Mouse (Mus musculus): ENCODE measurements at regions not wholly inside any gene's neighbourhood (a gene's known extent, or its start where the extent isn't known, plus 50 kb on each side); places are given as distances from the start of the nearest gene placed in this dataset.

DNA sequence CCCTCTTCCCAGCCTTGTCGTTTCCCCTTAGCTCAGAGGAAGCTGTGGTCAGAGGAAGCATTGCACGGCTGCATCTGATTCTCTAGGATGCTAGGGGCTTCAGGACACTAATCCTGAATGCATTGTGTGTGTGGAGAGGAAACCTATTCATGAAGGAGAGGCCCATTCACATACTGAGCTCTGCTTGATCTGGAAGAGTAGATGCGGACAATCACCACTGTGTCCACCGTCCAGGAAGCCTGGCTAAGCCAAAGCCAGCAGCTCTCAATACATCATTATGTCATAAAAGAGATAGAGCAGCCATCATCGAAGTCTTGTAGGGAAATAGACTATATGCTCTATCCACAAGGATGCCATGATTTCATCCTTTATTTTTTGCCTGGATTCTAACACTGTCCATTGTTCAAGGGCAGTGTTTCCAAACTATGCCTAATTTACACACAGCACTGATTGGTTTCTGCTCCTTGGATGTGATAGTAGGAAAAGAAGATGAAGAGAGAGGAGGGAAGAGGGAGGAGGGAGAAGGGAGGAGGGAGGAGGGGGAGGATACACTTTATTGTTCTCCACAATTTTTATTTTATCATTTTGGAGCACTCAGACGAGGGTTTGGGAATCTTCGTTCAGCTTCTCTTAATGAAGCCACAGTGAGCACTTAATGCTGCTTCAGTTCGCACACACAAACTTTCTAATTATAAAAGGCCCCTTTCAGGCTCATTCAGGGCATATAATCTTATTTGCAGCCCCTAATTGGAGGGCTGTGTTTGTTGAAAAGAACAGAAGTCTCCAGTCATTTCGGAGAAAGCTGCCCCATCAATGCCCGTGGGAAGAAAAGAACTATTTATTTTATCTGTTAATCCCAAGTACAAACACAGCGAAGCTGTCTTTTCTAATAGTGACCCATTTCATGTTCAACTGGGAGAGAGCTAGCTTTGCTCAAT lies 195.0 kb downstream of the Pdgfra start:
- H3K36me3 ChIP-seq = no peaks in the 10 kb centered on the region
- H3K9me3 ChIP-seq = no peaks in the 10 kb centered on the region; the same call in 1 of the 2 replicates
- WGBS = 7% methylated on average over 11 of the region's 11 CpGs
- no peak overlapping the region for H3K4me2 ChIP-seq (replicated peaks)
- no peak overlapping the region for H3K4me3 ChIP-seq
- peaks cover 80% of the 10 kb centered on the region for H3K27me3 ChIP-seq
- no peak overlapping the region for H3K9ac ChIP-seq (replicated peaks)
- peak; percentile 70 for ATAC-seq (ENCODE audit: low FRiP score, low read depth)
- H3K27ac ChIP-seq (replicated peaks) = peak overlapping the region; percentile 27; the same call in 1 of the 2 replicates
- peaks cover 15% of the 10 kb centered on the region for H3K4me1 ChIP-seq

GRCm38 (mm10) chr5:75347774-75348116 lies 195.7 kb downstream of the Pdgfra start:
- Histone ChIP-seq H3K9ac (replicated peaks) (no peak overlapping the region), H3K27ac (replicated peaks) (no peak overlapping the region), H3K4me2 (replicated peaks) (no peak overlapping the region), H3K9me3 (no peaks in the 10 kb centered on the region; the same call in 1 of the 2 replicates), H3K4me1 (peaks cover 15% of the 10 kb centered on the region), H3K27me3 (peaks cover 80% of the 10 kb centered on the region), H3K4me3 (no peak overlapping the region), H3K36me3 (no peaks in the 10 kb centered on the region)
- peak; percentile 27; the same call in 1 of the 2 replicates for ATAC-seq (ENCODE audit: low FRiP score, low read depth)
- WGBS = 24% methylated on average over 5 of the region's 5 CpGs

- H3K9me3 ChIP-seq = no peaks in the 10 kb centered on the region
- ATAC-seq (ENCODE audit: low FRiP score, low read depth) = no peak
- H3K4me1 ChIP-seq = no peaks in the 10 kb centered on the region
- no peak overlapping the region for H3K4me2 ChIP-seq (replicated peaks)
- 55% methylated on average over 1 of the region's 1 CpGs for WGBS
- H3K4me3 ChIP-seq = no peak overlapping the region
- no peak overlapping the region for H3K9ac ChIP-seq (replicated peaks)
- H3K27ac ChIP-seq (replicated peaks) = no peak overlapping the region
- H3K36me3 ChIP-seq = no peaks in the 10 kb centered on the region
- H3K27me3 ChIP-seq = peaks cover 45% of the 10 kb centered on the region
Measured at GRCm38 (mm10) chr5:75355266-75355665, 203.2 kb downstream of the Pdgfra start.

GRCm38 (mm10) chr5:75358869-75359268 lies 206.8 kb downstream of the Pdgfra start:
- Histone ChIP-seq H3K9me3 (no peaks in the 10 kb centered on the region), H3K9ac (replicated peaks) (no peak overlapping the region), H3K4me3 (no peak overlapping the region), H3K4me2 (replicated peaks) (no peak overlapping the region), H3K27ac (replicated peaks) (no peak overlapping the region), H3K36me3 (no peaks in the 10 kb centered on the region), H3K4me1 (no peaks in the 10 kb centered on the region), H3K27me3 (peaks cover 17% of the 10 kb centered on the region)
- no peak for ATAC-seq (ENCODE audit: low FRiP score, low read depth)
- WGBS = 86% methylated on average over 5 of the region's 5 CpGs

GRCm38 (mm10) chr5:75363832-75364231 lies 210.9 kb upstream of the Kit start:
- Histone ChIP-seq H3K36me3 (no peaks in the 10 kb centered on the region), H3K9me3 (no peaks in the 10 kb centered on the region), H3K27me3 (0 out of 2 replicates have a peak, but pooled peaks cover 7% of the 10 kb centered on the region), H3K27ac (replicated peaks) (no peak overlapping the region), H3K4me1 (no peaks in the 10 kb centered on the region), H3K4me3 (no peak overlapping the region), H3K9ac (replicated peaks) (no peak overlapping the region), H3K4me2 (replicated peaks) (no peak overlapping the region)
- no peak for ATAC-seq (ENCODE audit: low FRiP score, low read depth)
- 93% methylated on average over 6 of the region's 6 CpGs for WGBS

GRCm38 (mm10) chr5:75367282-75367681 lies 207.4 kb upstream of the Kit start:
- Histone ChIP-seq H3K36me3 (no peaks in the 10 kb centered on the region), H3K4me3 (no peak overlapping the region), H3K27me3 (0 out of 2 replicates have a peak, but pooled peaks cover 7% of the 10 kb centered on the region), H3K4me2 (replicated peaks) (no peak overlapping the region), H3K9me3 (no peaks in the 10 kb centered on the region), H3K27ac (replicated peaks) (no peak overlapping the region), H3K4me1 (no peaks in the 10 kb centered on the region), H3K9ac (replicated peaks) (no peak overlapping the region)
- no peak for ATAC-seq (ENCODE audit: low FRiP score, low read depth)
- 80% methylated on average over 5 of the region's 5 CpGs for WGBS

DNA sequence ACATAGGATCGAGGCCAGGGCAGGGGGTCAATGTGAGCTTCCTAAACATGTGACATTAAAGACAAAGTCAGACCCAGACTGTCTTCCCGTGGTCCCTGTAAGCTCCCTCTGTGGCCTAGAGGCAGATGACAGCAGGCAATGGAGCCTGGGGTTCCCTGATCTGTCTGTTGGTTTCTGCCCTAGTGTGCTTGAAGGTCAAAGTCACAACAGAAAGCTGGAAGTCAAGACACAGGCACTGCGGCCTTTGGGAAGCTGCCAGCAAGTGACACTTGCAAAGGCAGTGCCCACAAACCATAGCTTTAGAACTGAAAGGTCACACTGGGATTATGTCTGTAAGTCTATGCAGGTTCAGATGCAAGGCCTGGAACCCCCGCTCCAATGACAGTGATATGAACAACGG lies 206.0 kb upstream of the Kit start:
- Histone ChIP-seq H3K9ac (replicated peaks) (no peak overlapping the region), H3K4me3 (no peak overlapping the region), H3K9me3 (no peaks in the 10 kb centered on the region), H3K27ac (replicated peaks) (no peak overlapping the region), H3K27me3 (0 out of 2 replicates have a peak, but pooled peaks cover 7% of the 10 kb centered on the region), H3K36me3 (no peaks in the 10 kb centered on the region), H3K4me2 (replicated peaks) (no peak overlapping the region), H3K4me1 (no peaks in the 10 kb centered on the region)
- no peak for ATAC-seq (ENCODE audit: low FRiP score, low read depth)
- WGBS = 92% methylated on average over 5 of the region's 5 CpGs

GRCm38 (mm10) chr5:75372849-75373248 lies 201.9 kb upstream of the Kit start:
- Histone ChIP-seq H3K4me3 (no peak overlapping the region), H3K4me1 (peaks cover 8% of the 10 kb centered on the region; the same call in 1 of the 2 replicates), H3K36me3 (no peaks in the 10 kb centered on the region), H3K27me3 (peaks cover 6% of the 10 kb centered on the region; the same call in 1 of the 2 replicates), H3K9me3 (no peaks in the 10 kb centered on the region), H3K4me2 (replicated peaks) (no peak overlapping the region), H3K9ac (replicated peaks) (no peak overlapping the region), H3K27ac (replicated peaks) (no peak overlapping the region)
- ATAC-seq (ENCODE audit: low FRiP score, low read depth) = no peak
- WGBS = 72% methylated on average over 3 of the region's 3 CpGs

GRCm38 (mm10) chr5:75377311-75378300 lies 197.1 kb upstream of the Kit start:
- H3K4me3 ChIP-seq = no peak overlapping the region
- 51% methylated on average over 19 of the region's 19 CpGs for WGBS
- H3K4me2 ChIP-seq (replicated peaks) = peak overlapping the region; percentile 16
- H3K36me3 ChIP-seq = no peaks in the 10 kb centered on the region
- peaks cover 7% of the 10 kb centered on the region; the same call in 1 of the 2 replicates for H3K27me3 ChIP-seq
- no peaks in the 10 kb centered on the region for H3K9me3 ChIP-seq
- H3K27ac ChIP-seq (replicated peaks) = no peak overlapping the region; the same call in 1 of the 2 replicates
- peaks cover 8% of the 10 kb centered on the region; the same call in 1 of the 2 replicates for H3K4me1 ChIP-seq
- ATAC-seq (ENCODE audit: low FRiP score, low read depth) = no peak
- H3K9ac ChIP-seq (replicated peaks) = no peak overlapping the region

- Histone ChIP-seq H3K27ac (replicated peaks) (no peak overlapping the region), H3K9me3 (no peaks in the 10 kb centered on the region), H3K27me3 (peaks cover 12% of the 10 kb centered on the region; the same call in 1 of the 2 replicates), H3K4me2 (replicated peaks) (no peak overlapping the region), H3K9ac (replicated peaks) (no peak overlapping the region), H3K36me3 (no peaks in the 10 kb centered on the region), H3K4me3 (no peak overlapping the region), H3K4me1 (peaks cover 8% of the 10 kb centered on the region; the same call in 1 of the 2 replicates)
- 67% methylated on average over 2 of the region's 2 CpGs for WGBS
- ATAC-seq (ENCODE audit: low FRiP score, low read depth) = no peak
Measured at GRCm38 (mm10) chr5:75378655-75379054, 196.1 kb upstream of the Kit start.

- Histone ChIP-seq H3K9ac (replicated peaks) (no peak overlapping the region), H3K36me3 (no peaks in the 10 kb centered on the region), H3K4me2 (replicated peaks) (no peak overlapping the region), H3K27ac (replicated peaks) (no peak overlapping the region), H3K27me3 (peaks cover 9% of the 10 kb centered on the region; the same call in 1 of the 2 replicates), H3K4me3 (no peak overlapping the region), H3K4me1 (peaks cover 8% of the 10 kb centered on the region; the same call in 1 of the 2 replicates), H3K9me3 (no peaks in the 10 kb centered on the region)
- no peak for ATAC-seq (ENCODE audit: low FRiP score, low read depth)
- WGBS = 65% methylated on average over 1 of the region's 1 CpGs
Measured at GRCm38 (mm10) chr5:75380340-75380739, 194.4 kb upstream of the Kit start.

Measured in midbrain, embryonic 12.5 days (tissue).